Mouse (Mus musculus) lung, adult 2 months (tissue): ENCODE results near the gene Itgal.
A peak's percentile ranks its signal among the peaks of the same experiment; 100 is the strongest.

Experiments
- CTCF ChIP-seq: fragments of 200-500 bp; IDR thresholded peaks from 2 replicates; pipeline ENCODE4 v1.5.1; 2011; ENCODE audit warnings: mild to moderate bottlenecking, low read length, control low read depth; ENCODE audit not compliant: insufficient read depth
- POLR2A ChIP-seq: fragments of 200-500 bp; IDR thresholded peaks from 2 replicates; pipeline ENCODE4 v1.6.1; 2011; ENCODE audit warnings: low read depth, mild to moderate bottlenecking, control low read depth, low read length, borderline replicate concordance; ENCODE audit errors: extremely low read depth

- TF ChIP-seq POLR2A (no peak), CTCF (peak; percentile 39)
These were observed 26.0 kb downstream of the Itgal start for GRCm38 (mm10) chr7:127322085-127322484.
